Mouse (Mus musculus) lung, adult 2 months (tissue): ENCODE results near the gene Map3k4.

Experiments
- CTCF ChIP-seq: fragments of 200-500 bp; IDR thresholded peaks from 2 replicates; pipeline ENCODE4 v1.5.1; 2011; ENCODE audit warnings: mild to moderate bottlenecking, low read length, control low read depth; ENCODE audit not compliant: insufficient read depth
- POLR2A ChIP-seq: fragments of 200-500 bp; IDR thresholded peaks from 2 replicates; pipeline ENCODE4 v1.6.1; 2011; ENCODE audit warnings: low read depth, mild to moderate bottlenecking, control low read depth, low read length, borderline replicate concordance; ENCODE audit errors: extremely low read depth

DNA sequence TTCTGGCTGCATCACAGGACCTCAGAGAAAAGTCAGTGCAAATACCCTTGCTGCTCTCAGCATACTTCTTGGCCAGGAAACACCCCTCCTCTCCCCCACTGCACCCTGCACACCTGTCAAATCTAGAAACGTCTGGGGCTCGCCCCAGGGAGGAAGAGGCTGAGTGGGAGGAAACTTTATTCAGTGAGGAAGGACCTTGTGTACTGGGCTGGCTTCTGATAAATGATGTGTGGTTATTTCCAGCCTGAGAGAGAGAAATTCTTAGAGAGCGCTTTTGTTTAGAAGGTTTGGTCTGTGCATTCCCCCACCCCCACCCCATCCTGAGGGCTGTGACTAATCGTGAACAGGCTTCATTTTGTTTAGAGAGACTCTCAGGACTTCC lies 112.9 kb downstream of the Map3k4 start:
- TF ChIP-seq CTCF (no peak), POLR2A (no peak)
